Mouse (Mus musculus) thymus, adult 18-20 months (tissue): ENCODE results near the gene Gm3448.
"Not testable (repeated sequence)": the region's sequence is repeated elsewhere in the genome, so short reads cannot be mapped to it uniquely, and the experiment has no call there.

ENCODE experiments used
- DNase-seq, 2 experiments: peaks; one replicate each; pipeline ENCODE4 v3.0.0; 2022; ENCODE audit warnings: mixed read lengths in 2 of 2

Gm3448 gene

GRCm38 (mm10) chr17:15041175-15041729 lies at the start of gene Gm3448, which contains the start of the genes Ermard and Tcte3:
TSS of gene Gm3448 (minus strand) at chr17:15041537.
TSS of gene Ermard (plus strand) at chr17:15041208.
TSS of gene Tcte3 (minus strand) at chr17:15041488.
- DNase-seq, result peak; percentile 19 to 22

DNA sequence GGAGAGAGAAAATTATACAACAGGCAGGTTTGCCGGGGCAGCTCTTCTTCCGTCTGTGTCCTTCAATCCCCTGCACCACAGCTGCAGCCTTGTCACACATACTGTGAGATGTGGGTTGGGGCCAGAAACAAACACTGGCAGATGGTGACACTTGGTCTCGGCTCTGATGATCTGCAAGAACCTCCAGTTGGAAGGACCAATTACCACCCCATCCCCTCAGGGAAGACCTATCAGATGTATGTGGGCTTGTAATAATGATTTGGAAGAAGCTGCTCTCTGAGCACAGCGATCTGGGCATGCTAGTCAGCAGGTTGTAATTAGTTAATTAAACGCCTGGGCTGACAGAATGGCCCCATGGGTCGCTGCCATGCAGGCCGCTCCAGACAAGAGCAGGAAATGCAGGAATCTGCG lies 47.3 kb upstream of the Gm3448 start:
- DNase-seq, result no peak

GRCm38 (mm10) chr17:15088166-15088565 lies 46.8 kb upstream of the Gm3448 start:
- DNase-seq, result no peak

GRCm38 (mm10) chr17:15085006-15085405 lies 43.7 kb upstream of the Gm3448 start:
- DNase-seq, result no peak

GRCm38 (mm10) chr17:15084226-15084848 lies 43.0 kb upstream of the Gm3448 start:
- no peak for DNase-seq

- no peak for DNase-seq
Observed at GRCm38 (mm10) chr17:15077536-15077935, 36.2 kb upstream of the Gm3448 start.

GRCm38 (mm10) chr17:15075033-15075432 lies 33.7 kb upstream of the Gm3448 start:
- DNase-seq, result no peak

DNA sequence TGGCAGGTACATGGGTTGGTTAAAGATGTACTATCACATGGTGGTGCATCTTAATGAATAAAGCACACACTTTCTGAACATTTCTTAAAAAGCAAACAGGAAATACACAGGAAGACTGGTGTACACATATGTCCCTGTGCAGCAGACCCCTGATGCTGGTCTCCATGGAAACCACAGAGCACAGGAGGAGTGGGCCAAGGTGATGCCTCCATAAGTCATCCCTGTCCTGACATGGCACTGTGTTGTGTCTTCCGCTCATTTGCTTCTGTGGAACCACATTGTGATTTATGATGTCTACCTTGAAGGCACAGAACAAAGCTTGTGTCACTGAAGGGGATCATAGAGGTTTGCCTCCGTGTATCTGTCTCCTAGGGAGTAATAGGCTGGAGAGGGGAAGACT lies 30.9 kb upstream of the Gm3448 start:
- DNase-seq, result no peak

DNA sequence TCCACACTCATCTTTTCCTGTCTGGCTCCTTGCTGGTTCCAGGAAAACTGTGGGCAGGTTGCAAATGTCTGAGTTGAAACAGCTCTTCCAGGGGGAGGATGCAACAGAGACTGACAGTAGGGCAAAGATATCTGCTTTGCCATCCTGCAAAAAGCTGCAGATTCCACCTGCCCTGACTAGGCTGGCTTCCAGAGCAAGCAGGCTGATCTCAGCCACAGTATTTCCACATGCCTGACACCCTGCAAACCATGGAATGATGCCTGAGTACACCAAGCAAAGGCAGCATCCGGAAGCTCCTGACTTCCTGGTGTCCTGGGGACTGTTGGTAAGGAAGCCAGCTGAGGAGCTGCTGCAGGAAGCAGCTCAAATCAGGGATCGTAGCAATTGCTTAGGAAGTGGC lies 27.8 kb upstream of the Gm3448 start:
- no peak for DNase-seq

- DNase-seq, result no peak
Observed at GRCm38 (mm10) chr17:15068040-15068792, 26.9 kb upstream of the Gm3448 start.

GRCm38 (mm10) chr17:15066911-15067310 lies 25.6 kb upstream of the Gm3448 start:
- DNase-seq, result no peak

DNA sequence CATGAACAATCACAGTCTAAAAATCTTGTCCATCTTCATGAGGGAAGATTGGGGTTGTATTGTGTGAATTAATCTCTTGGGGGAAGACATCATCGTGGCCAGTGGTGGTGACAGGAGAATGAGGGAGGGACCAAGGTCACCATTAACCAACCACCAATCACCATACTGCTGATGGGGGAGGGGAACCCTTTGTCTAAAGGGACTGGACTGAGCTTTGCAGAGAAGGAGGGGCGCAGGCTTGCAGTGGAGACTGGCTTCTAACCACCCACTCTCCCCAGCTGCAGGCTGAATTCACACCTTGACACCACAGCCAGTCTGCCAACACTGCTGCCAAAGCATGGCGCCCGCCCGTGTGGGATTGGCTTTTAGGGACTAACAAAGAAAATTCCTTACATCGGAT lies 24.7 kb upstream of the Gm3448 start:
- DNase-seq, result no peak

GRCm38 (mm10) chr17:15065391-15066024 lies 24.2 kb upstream of the Gm3448 start:
- DNase-seq, result no peak

DNA sequence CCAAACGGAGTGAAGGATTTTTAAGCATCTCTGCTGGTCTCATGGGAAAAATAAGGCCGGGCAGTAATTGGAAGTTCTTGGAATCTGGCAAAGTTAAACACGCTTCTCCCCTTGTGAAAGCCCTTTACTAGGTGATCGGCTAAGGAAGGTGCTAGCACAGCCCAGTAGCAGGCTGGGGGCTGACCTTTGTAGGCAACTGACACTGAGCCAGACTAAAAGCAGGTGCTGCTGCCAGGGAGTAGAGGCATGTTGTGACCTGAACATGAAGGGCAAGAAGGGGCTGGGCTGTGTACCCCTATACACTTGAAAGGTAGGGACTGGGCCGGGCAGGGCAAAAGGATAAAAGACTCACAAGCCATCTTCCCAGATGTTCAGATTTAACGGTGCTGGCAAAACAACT lies 19.0 kb upstream of the Gm3448 start:
- no peak for DNase-seq

DNA sequence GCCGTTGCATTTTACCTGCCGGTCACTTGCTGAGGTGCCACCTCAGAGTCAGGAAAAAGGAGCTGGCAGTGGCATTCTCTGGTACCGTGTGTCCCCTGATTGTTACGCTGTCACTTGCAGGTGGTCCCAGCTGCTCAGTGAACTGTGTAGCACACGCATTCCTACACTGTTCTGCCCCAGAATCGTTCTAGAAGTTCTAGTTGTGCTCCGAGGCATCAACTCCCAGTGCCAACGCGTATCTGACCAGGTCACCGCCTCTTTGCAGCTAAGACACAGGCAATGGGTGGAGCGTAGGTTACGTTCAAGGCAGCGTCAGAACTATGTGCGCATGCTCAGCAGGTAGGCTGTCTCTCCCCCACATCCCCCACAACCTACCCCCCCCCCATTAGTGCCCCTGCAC lies 18.3 kb upstream of the Gm3448 start:
- no peak for DNase-seq

DNA sequence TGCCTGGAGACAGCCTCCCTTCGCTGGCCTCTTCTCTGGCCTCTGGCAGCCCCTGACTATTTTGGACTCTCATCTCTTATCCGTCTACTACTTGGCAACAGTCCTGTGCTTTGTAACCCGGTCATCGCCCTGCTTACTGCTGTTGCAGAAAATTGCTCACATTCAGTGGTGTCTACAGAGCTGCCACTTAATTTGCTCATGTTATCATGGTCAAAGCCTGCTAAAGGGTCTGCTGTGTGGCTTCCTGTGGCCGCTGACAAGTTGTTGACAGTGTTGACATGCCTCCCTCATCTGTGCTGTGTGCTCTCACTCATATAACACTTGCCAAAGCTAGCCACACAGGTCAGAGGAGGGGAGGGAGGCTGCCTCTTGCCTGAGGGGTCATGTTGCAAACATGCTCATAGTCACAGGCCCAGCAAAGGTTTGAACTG lies 16.8 kb upstream of the Gm3448 start:
- no peak for DNase-seq

DNA sequence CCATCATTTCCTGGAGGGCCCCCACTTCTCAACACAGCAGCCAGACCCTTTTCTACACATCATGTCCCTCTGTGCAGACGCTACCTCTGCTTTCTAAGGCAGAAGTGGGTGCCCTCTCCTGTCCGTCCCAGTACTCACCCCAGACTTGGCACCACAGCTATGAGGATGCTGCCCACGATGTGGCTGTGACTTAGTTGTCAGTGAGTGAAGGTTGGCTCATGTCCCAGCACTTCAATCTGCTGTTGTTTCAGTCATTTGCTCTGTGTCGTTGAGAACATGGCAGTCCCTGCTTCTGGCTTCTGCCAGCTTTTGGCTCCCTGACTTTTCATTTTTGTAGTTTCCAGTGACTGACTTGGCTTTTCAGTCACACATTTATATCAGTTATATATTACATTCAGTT lies 14.6 kb upstream of the Gm3448 start:
- no peak for DNase-seq

- DNase-seq, result not testable (repeated sequence)
Observed at GRCm38 (mm10) chr17:15053829-15054200, 12.5 kb upstream of the Gm3448 start.

GRCm38 (mm10) chr17:15053183-15053828 lies 12.0 kb upstream of the Gm3448 start:
- not testable (repeated sequence) for DNase-seq

DNA sequence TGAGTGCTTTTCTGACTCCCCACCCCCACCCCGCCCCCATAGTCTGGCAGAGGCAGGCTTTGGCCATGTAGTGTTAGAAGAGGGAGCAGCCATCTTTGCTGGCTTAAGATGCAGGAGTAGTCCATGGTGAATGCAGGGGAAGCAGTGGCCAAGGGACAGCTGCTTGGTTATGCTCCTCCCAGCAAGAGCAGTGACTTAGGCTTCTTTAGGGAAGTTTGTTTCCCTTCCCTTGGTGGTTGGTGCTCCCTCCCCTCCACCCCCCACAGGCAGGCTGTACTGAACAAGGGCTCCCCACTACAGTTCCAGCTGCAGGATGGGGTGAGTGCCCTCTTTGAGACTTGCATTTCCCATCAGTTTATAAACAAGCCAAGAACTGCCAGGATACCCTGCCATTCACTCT lies 11.4 kb upstream of the Gm3448 start:
- DNase-seq, result not testable (repeated sequence)

- not testable (repeated sequence) for DNase-seq
Observed at GRCm38 (mm10) chr17:15050338-15050737, 9.0 kb upstream of the Gm3448 start.

DNA sequence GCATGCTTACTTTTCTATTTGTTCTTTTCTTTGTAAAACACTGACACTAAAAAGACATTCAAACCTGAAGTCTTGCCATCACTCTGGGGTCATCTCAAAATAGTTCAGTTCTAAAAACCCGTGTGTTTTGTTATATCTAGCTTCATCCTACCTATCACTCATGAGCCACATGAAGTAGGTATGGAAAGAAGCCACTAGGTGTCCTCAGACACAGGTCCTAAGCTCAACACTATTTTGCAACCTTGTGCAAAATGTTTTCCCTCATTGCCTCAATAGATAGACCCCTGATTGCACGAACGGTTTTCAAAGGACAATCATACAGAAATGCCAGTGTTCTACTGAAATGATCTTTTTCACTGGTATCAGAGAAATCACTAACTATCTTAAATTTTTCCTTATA lies 882 bp downstream of the Gm3448 start:
- not testable (repeated sequence) for DNase-seq

DNA sequence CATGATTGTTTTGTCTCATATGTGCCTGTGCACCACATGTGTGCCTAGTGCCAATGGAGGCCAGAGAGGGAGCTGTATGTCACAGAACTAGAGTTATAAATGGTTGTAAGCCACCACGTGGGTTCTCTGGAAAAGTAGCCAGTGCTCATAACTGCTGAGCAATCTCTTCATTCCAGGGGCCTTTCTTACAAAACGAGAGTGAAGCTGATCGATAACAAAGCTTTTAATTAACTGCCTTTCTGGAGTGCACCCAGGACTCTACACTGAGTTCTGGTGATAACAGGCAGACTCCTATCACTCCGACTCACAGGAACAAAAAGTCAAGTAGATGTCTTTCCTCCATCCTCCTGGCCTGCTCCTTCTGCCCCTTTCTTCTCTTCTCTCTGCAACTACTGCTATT lies 9.9 kb downstream of the Gm3448 start:
- DNase-seq, result not testable (repeated sequence)
